ENCODE assay signal across 15 mouse cellular contexts in genomic region chr2:25456205-25456953, GRCm38 (mm10). TPM values are rescaled to one million over a fixed set of nuclear protein-coding genes. Genes with fewer than 3 reads are reported as not detected.
DNase-seq lines count a peak whose midpoint lies in the region; ATAC-seq and TF ChIP-seq lines count a peak whose summit lies in the region.
"Had no signal": no experiment of that assay in that cellular context is flagged by ENCODE, and none has a peak within 500 bp of the region (broad histone marks: within the 10 kb centered on the region; RNA-seq: fewer than 3 reads in every experiment).

Gene Clic3 (plus strand): TSS chr2:25456838.

- 66% methylated on average over 14 of the region's 14 CpGs for whole genome bisulfite sequencing in hindbrain, embryonic 13.5 days
- 72% methylated on average over 14 of the region's 14 CpGs for WGBS in hindbrain, embryonic 16.5 days
- WGBS in lung, embryonic 14.5 days, result 41% methylated on average over 14 of the region's 14 CpGs
- 48% methylated on average over 14 of the region's 14 CpGs for WGBS in stomach, postnatal 0 days
- 64% methylated on average over 14 of the region's 14 CpGs for WGBS in forebrain, embryonic 16.5 days

- H3K9ac ChIP-seq in hindbrain, embryonic 13.5 days, result no peak within 1 kb of the TSS
- H3K9ac ChIP-seq in hindbrain, embryonic 16.5 days (ENCODE audit: low read depth, low read length), result no peak within 1 kb of the TSS
- H3K9ac ChIP-seq in lung, embryonic 14.5 days, result no peak within 1 kb of the TSS
- H3K9ac ChIP-seq in stomach, postnatal 0 days (ENCODE audit: low read length), result 0 out of 2 replicates have a peak within 1 kb of the TSS, but pooled peaks have one; percentile 18
- no peak within 1 kb of the TSS for H3K9ac ChIP-seq in forebrain, embryonic 16.5 days (replicated peaks; ENCODE audit: low read depth, low read length)
- H3K9ac ChIP-seq: heart, embryonic 15.5 days; hindbrain, embryonic 15.5 days; limb, embryonic 13.5 days had no signal

- no peak for ATAC-seq in hindbrain, embryonic 13.5 days (ENCODE audit: low FRiP score)
- no peak for ATAC-seq in hindbrain, embryonic 16.5 days
- ATAC-seq in lung, embryonic 14.5 days (ENCODE audit: insufficient read depth), result no peak
- peak; percentile 58 for ATAC-seq in stomach, postnatal 0 days (ENCODE audit: low FRiP score, low TSS enrichment)
- ATAC-seq in forebrain, embryonic 16.5 days, result no peak

- peaks cover 22% of the 10 kb centered on the region for H3K4me1 ChIP-seq in hindbrain, embryonic 13.5 days (replicated peaks)
- peaks cover 15% of the 10 kb centered on the region for H3K4me1 ChIP-seq in hindbrain, embryonic 16.5 days (ENCODE audit: control insufficient read depth, insufficient read depth, low read depth, low read length)
- no peaks in the 10 kb centered on the region; the same call in 1 of the 2 replicates for H3K4me1 ChIP-seq in lung, embryonic 14.5 days (ENCODE audit: insufficient read depth)
- H3K4me1 ChIP-seq in stomach, postnatal 0 days (replicated peaks; ENCODE audit: control insufficient read depth, insufficient read depth), result peaks cover 11% of the 10 kb centered on the region
- peaks cover 20% of the 10 kb centered on the region for H3K4me1 ChIP-seq in forebrain, embryonic 16.5 days (replicated peaks; ENCODE audit: control insufficient read depth, insufficient read depth, low read length)

- no peak for TF ChIP-seq EP300 in stomach, postnatal 0 days (optimal IDR thresholded peaks at IDR 0.05)

- no peak within 1 kb of the TSS for H3K4me3 ChIP-seq in hindbrain, embryonic 13.5 days
- no peak within 1 kb of the TSS for H3K4me3 ChIP-seq in hindbrain, embryonic 16.5 days (ENCODE audit: low read length)
- H3K4me3 ChIP-seq in lung, embryonic 14.5 days (ENCODE audit: low read depth, low read length), result no peak within 1 kb of the TSS
- no peak within 1 kb of the TSS; the same call in 1 of the 2 replicates for H3K4me3 ChIP-seq in stomach, postnatal 0 days (ENCODE audit: low read depth, low read length)
- H3K4me3 ChIP-seq in forebrain, embryonic 16.5 days (replicated peaks; ENCODE audit: low read length), result no peak within 1 kb of the TSS
- H3K4me3 ChIP-seq: heart, embryonic 15.5 days; hindbrain, embryonic 15.5 days; limb, embryonic 13.5 days had no signal

- 0 out of 2 replicates have a peak within 1 kb of the TSS, but pooled peaks have one; percentile 8 for H3K27ac ChIP-seq in hindbrain, embryonic 13.5 days
- H3K27ac ChIP-seq in hindbrain, embryonic 16.5 days (ENCODE audit: low read depth, low read length), result no peak within 1 kb of the TSS
- H3K27ac ChIP-seq in lung, embryonic 14.5 days (ENCODE audit: low read depth), result 0 out of 2 replicates have a peak within 1 kb of the TSS, but pooled peaks have one; percentile 8
- H3K27ac ChIP-seq in stomach, postnatal 0 days (replicated peaks), result peak within 1 kb of the TSS; percentile 83
- H3K27ac ChIP-seq in forebrain, embryonic 16.5 days (ENCODE audit: low read length), result no peak within 1 kb of the TSS
- H3K27ac ChIP-seq: heart, embryonic 15.5 days; hindbrain, embryonic 15.5 days; limb, embryonic 13.5 days had no signal

- TF ChIP-seq CTCF in lung, embryonic 14.5 days (IDR thresholded peaks at IDR 0.05; ENCODE audit: low read depth), result 0 out of 2 replicates have a peak, but pooled peaks have one; percentile 1
- 0 out of 2 replicates have a peak, but pooled peaks have one; percentile 8 for TF ChIP-seq CTCF in stomach, postnatal 0 days (IDR thresholded peaks at IDR 0.05; ENCODE audit: low read depth)

- H3K4me2 ChIP-seq in hindbrain, embryonic 13.5 days, result no peak within 1 kb of the TSS
- no peak within 1 kb of the TSS for H3K4me2 ChIP-seq in hindbrain, embryonic 16.5 days (ENCODE audit: low read length)
- H3K4me2 ChIP-seq in lung, embryonic 14.5 days, result peak within 1 kb of the TSS; percentile 15; the same call in 1 of the 2 replicates
- H3K4me2 ChIP-seq in stomach, postnatal 0 days (replicated peaks; ENCODE audit: low read depth), result peak within 1 kb of the TSS; percentile 32
- no peak within 1 kb of the TSS for H3K4me2 ChIP-seq in forebrain, embryonic 16.5 days (ENCODE audit: low read length)
- H3K4me2 ChIP-seq: heart, embryonic 15.5 days; hindbrain, embryonic 15.5 days; limb, embryonic 13.5 days had no signal

- no peaks in the 10 kb centered on the region for H3K27me3 ChIP-seq in hindbrain, embryonic 13.5 days
- no peaks in the 10 kb centered on the region for H3K27me3 ChIP-seq in hindbrain, embryonic 16.5 days (replicated peaks; ENCODE audit: control insufficient read depth, insufficient read depth, low read length)
- no peaks in the 10 kb centered on the region for H3K27me3 ChIP-seq in lung, embryonic 14.5 days (ENCODE audit: insufficient read depth, low read length)
- H3K27me3 ChIP-seq in stomach, postnatal 0 days (ENCODE audit: control insufficient read depth, insufficient read depth, low read length), result no peaks in the 10 kb centered on the region
- no peaks in the 10 kb centered on the region for H3K27me3 ChIP-seq in forebrain, embryonic 16.5 days (replicated peaks; ENCODE audit: control insufficient read depth, insufficient read depth, low read length)
- H3K27me3 ChIP-seq: heart, embryonic 15.5 days; hindbrain, embryonic 15.5 days; limb, embryonic 13.5 days had no signal

- DNase-seq in urinary bladder, postnatal 14 days (ENCODE audit: low spot score), result peak; percentile 57
- DNase-seq in urinary bladder, postnatal 10 days (ENCODE audit: low spot score), result no peak
- peak; percentile 36 for DNase-seq in lung, embryonic 14.5 days
- DNase-seq in stomach, postnatal 0 days (ENCODE audit: low spot score), result peak; percentile 86
- no peak for DNase-seq in gastrocnemius, postnatal 4 days (ENCODE audit: low spot score in 2 of 2)
- DNase-seq: adrenal gland, adult 8-10 months; embryo, embryonic 11 days; gastrocnemius, postnatal 14 days; retina, postnatal 1 day had no signal

- H3K36me3 ChIP-seq in hindbrain, embryonic 13.5 days, result peaks cover 23% of the 10 kb centered on the region
- peaks cover 3% of the 10 kb centered on the region; the same call in 1 of the 2 replicates for H3K36me3 ChIP-seq in hindbrain, embryonic 16.5 days (ENCODE audit: control insufficient read depth, insufficient read depth, low read length)
- H3K36me3 ChIP-seq in lung, embryonic 14.5 days (ENCODE audit: insufficient read depth), result peaks cover 12% of the 10 kb centered on the region; the same call in 1 of the 2 replicates
- peaks cover 3% of the 10 kb centered on the region; the same call in 1 of the 2 replicates for H3K36me3 ChIP-seq in stomach, postnatal 0 days (ENCODE audit: control insufficient read depth, insufficient read depth, low read length)
- H3K36me3 ChIP-seq in forebrain, embryonic 16.5 days (ENCODE audit: control insufficient read depth, insufficient read depth), result peaks cover 4% of the 10 kb centered on the region; the same call in 1 of the 2 replicates
- H3K36me3 ChIP-seq: heart, embryonic 15.5 days had no signal

- no peaks in the 10 kb centered on the region for H3K9me3 ChIP-seq in hindbrain, embryonic 13.5 days
- no peaks in the 10 kb centered on the region for H3K9me3 ChIP-seq in hindbrain, embryonic 16.5 days (ENCODE audit: control insufficient read depth, low read length)
- no peaks in the 10 kb centered on the region for H3K9me3 ChIP-seq in lung, embryonic 14.5 days (ENCODE audit: low read depth, low read length)
- no peaks in the 10 kb centered on the region for H3K9me3 ChIP-seq in stomach, postnatal 0 days (ENCODE audit: control insufficient read depth, low read length)
- no peaks in the 10 kb centered on the region for H3K9me3 ChIP-seq in forebrain, embryonic 16.5 days (ENCODE audit: control insufficient read depth, low read length)
- H3K9me3 ChIP-seq: heart, embryonic 15.5 days; hindbrain, embryonic 15.5 days; limb, embryonic 13.5 days had no signal

RNA-seq across cellular contexts. Expression of gene Clic3, which starts in this region (rescaled TPM):
- 3.4 and 3.7 TPM in 2 replicates for polyA plus RNA-seq in hindbrain, embryonic 13.5 days (2015; fragmentation: Nextera tagmentation; extraction: Ambion mirVana)
- 3.4 and 4.1 TPM in 2 replicates for polyA plus RNA-seq in hindbrain, embryonic 16.5 days (2015; fragmentation: Nextera tagmentation; extraction: Ambion mirVana)
- polyA plus RNA-seq in lung, embryonic 14.5 days (2014; fragmentation: Nextera tagmentation; extraction: Ambion mirVana), result 20.0 and 30.2 TPM in 2 replicates
- polyA plus RNA-seq in stomach, postnatal 0 days (2015; fragmentation: Nextera tagmentation; extraction: Ambion mirVana), result 246 and 272 TPM in 2 replicates
- under 1 TPM in 1 of 2 experiments, not detected in 1; 0.34 TPM for total RNA-seq in gastrocnemius, postnatal 4 days (2021)
- polyA plus RNA-seq in forebrain, embryonic 16.5 days (2015; fragmentation: Nextera tagmentation; extraction: Ambion mirVana), result 2.4 and 4.6 TPM in 2 replicates
- total RNA-seq: adrenal gland, adult 8-10 months; gastrocnemius, postnatal 14 days had no signal

Comparison
In these comparisons a context has a peak if more than half of its experiments do, and no peak if none do; other contexts are left out.
1. H3K27ac ChIP-seq: peak in hindbrain, embryonic 13.5 days (single experiment), lung, embryonic 14.5 days (single experiment) and stomach, postnatal 0 days (single experiment); none in hindbrain, embryonic 16.5 days (single experiment) and forebrain, embryonic 16.5 days (single experiment).
2. DNase-seq: peak in urinary bladder, postnatal 14 days (single experiment), lung, embryonic 14.5 days (single experiment) and stomach, postnatal 0 days (single experiment); none in urinary bladder, postnatal 10 days (single experiment) and gastrocnemius, postnatal 4 days (0 of 2).
3. H3K4me2 ChIP-seq: peak in lung, embryonic 14.5 days (single experiment) and stomach, postnatal 0 days (single experiment); none in hindbrain, embryonic 13.5 days (single experiment), hindbrain, embryonic 16.5 days (single experiment) and forebrain, embryonic 16.5 days (single experiment).